In the genomic region with DNA sequence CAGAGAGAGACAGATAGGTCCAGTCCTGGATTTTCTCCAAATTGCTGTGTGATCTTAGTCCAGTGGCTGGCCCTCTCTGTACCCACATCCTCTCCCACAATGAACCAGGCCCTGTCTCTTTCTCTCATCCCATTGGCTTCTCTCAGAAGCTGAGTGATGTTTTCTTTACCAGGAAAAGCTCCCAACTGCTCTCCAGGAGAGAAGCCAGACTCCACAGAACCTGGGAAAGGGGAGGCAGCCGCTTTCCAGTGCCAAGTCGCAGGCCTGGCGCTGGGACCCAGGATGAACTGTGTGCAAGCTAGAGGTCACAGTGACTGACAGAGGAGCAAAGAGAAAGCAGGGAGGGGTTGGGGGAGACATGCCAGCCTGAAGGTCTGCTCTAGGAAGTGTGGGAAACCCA, we compare ENCODE assay signal across 9 mouse cellular contexts. TPM values are rescaled to one million over a fixed set of nuclear protein-coding genes. Genes with fewer than 3 reads are reported as not detected.
A peak's percentile ranks its signal among the peaks of the same experiment; 100 is the strongest.
DNase-seq lines count a peak whose midpoint lies in the region; ATAC-seq lines count a peak whose summit lies in the region.
"Had no signal": no experiment of that assay in that cellular context is flagged by ENCODE, and none has a peak within 500 bp of the region (broad histone marks: within the 10 kb centered on the region; RNA-seq: fewer than 3 reads in every experiment).

No protein-coding gene starts in this region.

- H3K4me3 ChIP-seq in kidney, embryonic 16.5 days (ENCODE audit: low read length), result no peak overlapping the region
- no peak overlapping the region for H3K4me3 ChIP-seq in neural tube, embryonic 13.5 days
- no peak overlapping the region for H3K4me3 ChIP-seq in stomach, embryonic 16.5 days (replicated peaks; ENCODE audit: low read length)
- H3K4me3 ChIP-seq: megakaryocyte, embryonic 14.5 days had no signal

- peak overlapping the region; percentile 25; the same call in 1 of the 2 replicates for H3K27ac ChIP-seq in kidney, embryonic 16.5 days (ENCODE audit: low read length)
- H3K27ac ChIP-seq in neural tube, embryonic 13.5 days (replicated peaks), result peak overlapping the region; percentile 80
- H3K27ac ChIP-seq in stomach, embryonic 16.5 days (ENCODE audit: low read length), result peak overlapping the region; percentile 61; the same call in 1 of the 2 replicates

- no peak overlapping the region for H3K9ac ChIP-seq in kidney, embryonic 16.5 days (replicated peaks; ENCODE audit: low read length)
- H3K9ac ChIP-seq in neural tube, embryonic 13.5 days, result no peak overlapping the region
- H3K9ac ChIP-seq in stomach, embryonic 16.5 days (ENCODE audit: low read length), result no peak overlapping the region

- peak; percentile 50 for ATAC-seq in frontal cortex, adult (ENCODE audit: low TSS enrichment)
- no peak for ATAC-seq in kidney, embryonic 16.5 days (ENCODE audit: low FRiP score, low TSS enrichment)
- no peak for ATAC-seq in neural tube, embryonic 13.5 days (ENCODE audit: low read depth)
- ATAC-seq in stomach, embryonic 16.5 days (ENCODE audit: insufficient read depth, low FRiP score), result peak; percentile 5; the same call in 1 of the 2 replicates

- no peaks in the 10 kb centered on the region for H3K27me3 ChIP-seq in kidney, embryonic 16.5 days (ENCODE audit: insufficient read depth, low read length)
- H3K27me3 ChIP-seq in neural tube, embryonic 13.5 days, result peaks cover 3% of the 10 kb centered on the region; the same call in 1 of the 2 replicates
- H3K27me3 ChIP-seq in stomach, embryonic 16.5 days (ENCODE audit: control insufficient read depth, insufficient read depth, low read length), result no peaks in the 10 kb centered on the region

- H3K9me3 ChIP-seq in kidney, embryonic 16.5 days (ENCODE audit: low read length), result no peaks in the 10 kb centered on the region
- no peaks in the 10 kb centered on the region for H3K9me3 ChIP-seq in neural tube, embryonic 13.5 days
- no peaks in the 10 kb centered on the region for H3K9me3 ChIP-seq in stomach, embryonic 16.5 days (replicated peaks; ENCODE audit: control insufficient read depth, low read length)

- H3K4me2 ChIP-seq in kidney, embryonic 16.5 days (replicated peaks; ENCODE audit: low read depth, low read length), result no peak overlapping the region
- H3K4me2 ChIP-seq in neural tube, embryonic 13.5 days, result no peak overlapping the region
- H3K4me2 ChIP-seq in stomach, embryonic 16.5 days (ENCODE audit: low read depth, low read length), result no peak overlapping the region

- 71% methylated on average over 3 of the region's 3 CpGs for WGBS in kidney, embryonic 16.5 days
- 77% methylated on average over 3 of the region's 3 CpGs for WGBS in neural tube, embryonic 13.5 days
- 67% methylated on average over 3 of the region's 3 CpGs for WGBS in stomach, embryonic 16.5 days

- DNase-seq in frontal cortex, postnatal 25 days (ENCODE audit: low spot score in 2 of 2), result no peak
- DNase-seq in kidney, adult 18-20 months, result no peak
- no peak for DNase-seq in neural tube, embryonic 10.5 days (ENCODE audit: extremely low spot score, low spot score)
- DNase-seq in retina, postnatal 1 day, result no peak

- no peaks in the 10 kb centered on the region; the same call in 1 of the 2 replicates for H3K4me1 ChIP-seq in kidney, embryonic 16.5 days (ENCODE audit: insufficient read depth, low read length)
- peaks cover 20% of the 10 kb centered on the region for H3K4me1 ChIP-seq in neural tube, embryonic 13.5 days (replicated peaks)
- peaks cover 10% of the 10 kb centered on the region for H3K4me1 ChIP-seq in stomach, embryonic 16.5 days (ENCODE audit: control insufficient read depth, insufficient read depth, low read length)

- H3K36me3 ChIP-seq in kidney, embryonic 16.5 days (ENCODE audit: insufficient read depth, low read length), result no peaks in the 10 kb centered on the region
- no peaks in the 10 kb centered on the region for H3K36me3 ChIP-seq in neural tube, embryonic 13.5 days
- H3K36me3 ChIP-seq in stomach, embryonic 16.5 days (ENCODE audit: control insufficient read depth, insufficient read depth, low read length), result no peaks in the 10 kb centered on the region

RNA-seq across cellular contexts. Expression of gene Cyth4, which starts 28.1 kb away (rescaled TPM):
- 7.7 and 8.3 TPM in 2 replicates for polyA plus RNA-seq in kidney, embryonic 16.5 days (2015; fragmentation: Nextera tagmentation; extraction: Ambion mirVana)
- 7.3 and 7.7 TPM in 2 replicates for polyA plus RNA-seq in neural tube, embryonic 13.5 days (2015; fragmentation: Nextera tagmentation; extraction: Ambion mirVana)
- 10.0 and 12.9 TPM in 2 replicates for polyA plus RNA-seq in stomach, embryonic 16.5 days (2015; fragmentation: Nextera tagmentation; extraction: Ambion mirVana)

RNA-seq across cellular contexts. Expression of gene Rac2, which starts 52.4 kb away (rescaled TPM):
- 8.3 and 10.4 TPM in 2 replicates for polyA plus RNA-seq in kidney, embryonic 16.5 days (2015; fragmentation: Nextera tagmentation; extraction: Ambion mirVana)
- 6.4 and 8.8 TPM in 2 replicates for polyA plus RNA-seq in neural tube, embryonic 13.5 days (2015; fragmentation: Nextera tagmentation; extraction: Ambion mirVana)
- polyA plus RNA-seq in stomach, embryonic 16.5 days (2015; fragmentation: Nextera tagmentation; extraction: Ambion mirVana), result 21.1 and 26.2 TPM in 2 replicates

Comparison
In these comparisons a context has a peak if more than half of its experiments do, and no peak if none do; other contexts are left out.
1. ATAC-seq: peak in frontal cortex, adult (single experiment) and stomach, embryonic 16.5 days (single experiment); none in kidney, embryonic 16.5 days (single experiment) and neural tube, embryonic 13.5 days (single experiment).
2. H3K27ac ChIP-seq: peak in every context shown above with its lines; median percentile 80 in neural tube, embryonic 13.5 days; 61 in stomach, embryonic 16.5 days; 25 in kidney, embryonic 16.5 days.